Mouse (Mus musculus) T-helper 17 cell (primary cell): ENCODE results near the gene B3gnt9.

ENCODE experiments used
- in situ Hi-C, 2 experiments: fragments of 300-600 bp; cut with MboI, MseI; formaldehyde crosslinking; loops; 1 replicate in 1 of 2; 2 replicates in 1 of 2; pipeline ENCODE4 v1.15.1; 2025; ENCODE audit warnings: high pct_unique_total_duplicates in 2 of 2

The B3gnt9 gene

DNA sequence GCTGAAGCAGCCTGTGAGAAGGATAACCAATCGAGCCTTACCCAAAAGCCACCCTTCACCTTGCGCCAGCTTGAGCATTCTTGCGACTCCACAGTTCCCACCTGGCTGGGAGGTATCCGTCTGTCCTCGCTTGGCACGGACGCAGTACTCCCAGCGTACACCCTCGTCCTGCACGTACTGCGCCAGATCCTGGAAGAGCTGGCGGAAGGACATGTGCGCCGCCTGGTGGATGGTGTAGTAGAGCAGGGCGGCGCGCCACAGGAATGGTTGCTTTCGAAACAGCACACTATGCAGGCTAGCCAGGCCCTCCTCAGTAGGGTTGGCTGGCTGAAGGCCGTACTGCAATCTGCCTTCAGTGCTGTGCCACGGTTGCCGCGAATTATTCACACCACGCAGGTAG lies 28.1 kb upstream of the B3gnt9 start:
- in situ Hi-C loops = no loop called here

DNA sequence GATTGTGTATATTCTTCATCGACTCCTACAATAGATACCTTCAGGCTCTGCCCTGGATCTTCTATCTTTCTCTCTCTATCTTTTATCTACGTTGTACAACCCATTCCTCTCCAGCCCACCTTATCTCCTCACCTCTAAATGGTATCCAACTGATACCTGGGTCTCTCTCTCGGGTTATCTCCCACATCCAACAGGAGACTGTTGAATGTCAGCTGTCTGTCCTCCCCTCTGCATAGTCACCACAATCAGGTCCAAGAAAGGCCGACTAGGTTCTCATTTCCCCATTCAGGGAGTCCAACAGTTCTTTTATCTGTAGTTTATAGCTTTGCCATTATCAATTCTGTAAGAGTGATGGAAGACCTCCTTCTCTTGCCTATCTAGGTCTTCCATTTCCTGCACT lies 27.3 kb upstream of the B3gnt9 start:
- in situ Hi-C loops = no loop called here

DNA sequence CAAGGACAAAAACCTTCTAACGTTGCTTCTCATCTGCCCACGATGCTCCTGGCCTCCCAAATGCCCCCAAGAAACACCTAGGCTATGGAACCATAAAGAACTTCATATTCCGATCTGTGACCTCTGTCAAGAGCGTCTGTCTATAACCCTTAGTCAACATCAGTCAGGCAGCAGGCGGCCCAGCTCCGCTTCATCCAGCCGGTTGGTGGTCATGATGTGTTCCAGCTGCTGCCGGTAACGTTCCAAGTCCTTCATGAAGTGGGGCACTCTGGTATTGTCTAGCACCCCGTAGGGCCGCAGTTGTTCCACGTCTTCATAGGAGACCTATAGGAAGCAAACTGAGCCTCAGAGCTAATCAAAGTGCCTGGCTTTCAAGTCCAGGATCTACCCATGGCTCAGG lies 26.9 kb upstream of the B3gnt9 start:
- in situ Hi-C loops = no loop called here

DNA sequence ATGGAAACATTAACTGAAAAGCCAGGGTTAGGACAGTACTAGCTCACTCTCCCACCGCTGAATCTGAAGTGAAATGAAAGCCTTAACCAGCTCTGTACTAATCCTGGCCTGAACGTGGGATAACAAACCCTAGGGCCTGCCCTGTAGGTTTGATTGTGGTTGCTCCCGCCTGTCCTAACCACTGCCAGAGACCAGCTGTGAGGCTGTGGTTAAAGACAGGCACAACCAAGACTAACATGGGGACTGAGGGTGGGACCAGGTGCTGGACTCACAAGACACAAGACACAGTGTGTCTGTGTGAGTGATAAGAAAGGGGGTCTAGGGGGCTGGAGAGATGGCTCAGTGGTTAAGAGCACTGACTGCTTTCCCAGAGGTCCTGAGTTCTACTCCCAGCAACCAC lies 25.6 kb upstream of the B3gnt9 start:
- in situ Hi-C loops = no loop called here

DNA sequence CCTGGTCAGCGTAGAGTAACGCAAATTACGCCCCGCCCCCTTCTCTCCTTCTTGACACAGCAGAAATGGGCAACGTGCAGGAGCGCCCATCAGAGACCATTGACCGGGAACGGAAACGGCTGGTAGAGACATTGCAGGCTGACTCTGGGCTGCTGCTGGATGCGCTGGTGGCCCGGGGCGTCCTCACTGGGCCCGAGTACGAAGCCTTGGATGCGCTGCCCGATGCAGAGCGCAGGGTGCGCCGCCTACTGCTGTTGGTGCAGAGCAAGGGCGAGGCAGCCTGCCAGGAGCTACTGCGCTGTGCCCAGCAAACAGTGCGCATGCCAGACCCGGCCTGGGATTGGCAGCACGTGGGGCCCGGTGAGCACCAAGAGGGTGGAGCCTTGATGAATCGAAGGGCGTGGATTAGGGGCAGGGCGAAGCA lies 24.0 kb upstream of the B3gnt9 start:
- in situ Hi-C loops = no loop called here

DNA sequence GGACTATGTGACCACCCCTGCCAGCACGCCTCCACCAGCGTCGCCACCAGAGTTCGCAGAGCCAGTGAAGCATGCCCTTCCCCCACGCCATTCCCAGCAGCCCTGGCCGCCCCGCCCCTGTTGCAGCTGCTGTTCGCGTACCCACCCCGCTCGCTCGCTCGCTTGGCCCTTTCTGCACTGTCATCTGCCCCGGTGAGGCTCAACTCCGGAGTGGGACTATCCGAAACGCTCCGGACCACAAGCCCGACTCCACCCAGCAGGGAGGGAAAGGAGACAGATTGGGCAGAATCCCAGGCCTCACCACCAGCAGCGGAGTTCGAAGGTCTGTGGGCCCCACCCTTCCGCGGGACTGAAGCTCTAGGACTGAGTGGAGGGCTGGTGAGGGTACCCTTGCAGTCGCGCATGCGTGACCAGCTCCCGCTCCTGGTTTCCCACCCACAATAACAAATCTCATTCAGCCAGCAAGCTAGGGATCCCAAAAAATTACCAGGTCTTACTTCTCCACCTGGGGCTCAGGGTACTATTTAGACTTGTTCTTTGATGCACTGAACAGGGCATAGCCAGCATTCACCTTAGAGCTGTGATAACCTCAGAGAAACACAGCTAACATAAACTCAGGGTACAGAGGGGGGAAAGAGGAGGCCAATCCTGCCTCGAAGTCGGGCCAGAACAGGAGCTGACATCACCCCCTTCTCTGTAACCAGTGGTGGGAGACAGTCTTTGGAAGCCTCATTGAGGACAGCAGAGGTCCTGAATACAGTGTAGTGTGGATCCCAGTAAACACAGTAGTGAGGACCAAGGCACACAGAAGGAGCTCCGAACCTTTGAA lies 21.6 kb upstream of the B3gnt9 start:
- in situ Hi-C loops = no loop called here

DNA sequence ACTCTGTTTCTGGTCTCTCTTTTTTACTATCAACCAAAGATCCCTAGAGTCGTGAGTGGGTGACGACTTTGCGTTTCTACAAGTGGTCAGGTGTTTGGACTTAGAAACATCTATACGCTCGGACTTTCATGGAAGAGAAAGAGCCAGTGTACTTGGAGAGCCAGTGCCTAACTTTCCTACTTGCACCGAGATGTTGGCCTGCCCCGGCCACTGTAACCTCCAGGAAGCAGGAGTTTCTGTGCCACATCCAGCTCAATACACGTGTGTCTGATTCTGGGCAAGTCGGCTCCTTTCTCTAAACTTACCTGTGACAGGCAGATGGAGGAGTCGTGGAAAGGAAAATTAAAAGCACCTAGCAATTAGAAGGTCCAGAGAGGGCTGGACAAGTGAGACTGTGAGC lies 20.9 kb upstream of the B3gnt9 start, which contains the start of gene Nol3:
Gene Nol3 (plus strand): TSS at position 301 of the 400 bp plus-strand sequence.
- in situ Hi-C loops = no loop called here

DNA sequence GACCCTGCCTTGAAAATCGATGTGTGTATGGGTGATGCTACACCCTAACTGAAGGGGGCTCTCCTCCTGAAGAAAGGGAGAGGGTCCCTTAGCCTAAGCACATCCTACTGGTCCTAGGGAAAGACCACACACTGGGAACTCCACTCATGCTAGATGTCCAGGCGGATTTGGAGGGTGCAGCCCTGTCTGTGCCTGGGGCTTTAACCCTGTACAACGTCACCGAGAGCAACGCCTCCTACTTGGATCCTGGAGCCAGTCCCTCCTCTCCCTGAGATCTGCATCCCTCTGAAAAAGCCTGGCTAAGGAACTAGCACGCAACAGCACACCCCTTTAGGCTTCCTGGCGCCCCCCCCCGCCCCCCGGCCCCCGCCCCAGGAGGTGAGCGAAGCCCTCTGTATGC lies 20.4 kb upstream of the B3gnt9 start:
- in situ Hi-C loops = no loop called here

DNA sequence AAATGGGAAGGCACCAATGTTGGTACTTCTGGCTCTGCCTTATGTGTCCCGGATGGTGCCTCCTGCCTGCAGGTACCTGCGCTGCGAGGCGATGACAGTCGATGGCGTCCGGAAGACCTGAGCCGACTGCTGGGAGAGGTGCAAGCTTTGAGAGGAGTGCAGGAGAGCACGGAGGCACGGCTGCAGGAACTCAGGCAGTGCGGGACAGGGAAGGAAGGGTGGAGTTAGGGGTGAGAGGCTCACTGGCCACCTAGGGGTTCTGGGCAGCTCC lies 15.9 kb upstream of the B3gnt9 start:
- in situ Hi-C loops = loop anchor here in 1 of 2 experiments (5.0 kb wide), 1 partner anchor 639 kb away; the partner anchor contains the start of gene Rrad

DNA sequence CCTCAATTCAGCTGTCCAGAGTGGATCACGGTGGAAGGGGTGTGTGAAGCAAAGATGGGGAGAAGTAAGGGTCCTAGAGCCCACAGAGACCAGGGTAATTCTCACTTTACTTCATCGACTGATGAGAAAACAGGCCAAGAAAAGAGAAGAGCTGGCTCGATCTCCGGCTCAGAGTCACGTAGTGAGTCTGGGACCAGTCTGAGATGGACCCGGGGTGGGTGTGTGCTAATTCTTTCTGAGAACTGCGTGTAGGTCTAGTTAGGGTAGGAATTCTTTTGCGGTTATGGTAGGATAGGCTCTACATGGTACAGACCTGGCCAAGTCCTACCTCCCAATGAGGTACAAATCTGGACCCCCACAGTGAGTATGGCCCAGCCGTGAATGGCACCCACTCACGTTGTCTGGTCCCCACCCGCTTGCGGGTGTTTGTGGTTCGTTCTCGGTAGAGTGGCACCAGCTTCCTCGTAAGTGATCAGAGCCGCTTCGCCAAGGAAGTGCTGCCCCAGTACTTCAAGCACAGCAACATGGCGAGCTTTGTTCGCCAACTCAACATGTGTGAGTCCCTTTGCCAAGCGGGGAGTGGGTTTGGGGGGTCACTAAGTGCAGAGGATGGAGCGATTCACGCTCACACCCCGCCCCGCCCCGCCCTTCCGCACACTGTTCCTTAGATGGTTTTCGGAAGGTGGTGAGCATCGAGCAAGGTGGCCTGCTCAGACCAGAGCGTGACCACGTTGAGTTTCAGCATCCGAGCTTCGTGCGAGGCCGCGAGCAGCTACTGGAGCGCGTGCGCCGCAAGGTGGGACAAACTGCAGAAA lies 15.4 kb upstream of the B3gnt9 start:
- in situ Hi-C loops = loop anchor here in 1 of 2 experiments (5.0 kb wide), 1 partner anchor 638 kb away; the partner anchor contains the start of gene Rrad

DNA sequence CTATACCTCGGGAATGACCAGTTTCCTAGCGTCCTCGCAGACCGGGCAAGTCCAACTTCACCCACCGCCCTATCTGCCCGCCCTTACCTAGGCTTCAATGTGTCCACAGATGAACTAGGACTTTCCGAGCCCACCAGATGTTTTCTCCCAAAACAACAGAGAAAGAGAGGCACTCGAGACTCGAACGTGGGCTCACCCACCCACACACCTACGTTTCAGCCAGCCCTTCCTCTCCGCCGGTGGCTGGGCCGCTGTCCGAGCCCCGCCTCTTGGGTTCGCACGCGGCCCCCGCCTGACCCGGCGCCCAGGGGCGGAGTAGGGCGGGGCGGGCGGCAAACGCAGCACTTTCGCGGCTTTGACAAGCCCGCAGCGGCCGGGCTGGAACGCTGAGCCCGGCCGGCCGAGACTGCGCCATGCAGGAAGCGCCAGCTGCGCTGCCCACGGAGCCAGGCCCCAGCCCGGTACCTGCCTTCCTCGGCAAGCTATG lies 14.6 kb upstream of the B3gnt9 start, which contains the start of gene Hsf4:
Gene Hsf4 (plus strand): TSS at position 341 of the 487 bp plus-strand sequence.
- in situ Hi-C loops = no loop called here

DNA sequence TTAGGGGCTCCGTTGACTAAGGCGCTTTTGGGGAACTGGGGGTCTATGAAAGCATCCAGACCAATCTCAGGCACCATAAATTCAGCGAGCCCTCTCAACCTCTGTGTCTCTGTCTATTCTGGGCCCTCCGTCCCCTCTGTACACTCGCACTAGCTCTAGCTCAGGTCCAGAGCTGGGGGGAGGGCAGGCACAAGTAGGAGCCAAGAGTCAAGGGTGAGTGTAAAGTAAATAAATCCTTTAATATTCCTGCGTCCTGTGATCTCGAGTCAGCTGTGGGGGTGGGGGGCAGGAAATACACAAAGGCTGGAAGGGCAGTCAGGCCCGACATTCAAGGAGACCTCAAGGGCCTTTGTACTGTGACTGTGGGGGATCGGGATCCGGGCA lies 14.1 kb upstream of the B3gnt9 start:
- in situ Hi-C loops = no loop called here

DNA sequence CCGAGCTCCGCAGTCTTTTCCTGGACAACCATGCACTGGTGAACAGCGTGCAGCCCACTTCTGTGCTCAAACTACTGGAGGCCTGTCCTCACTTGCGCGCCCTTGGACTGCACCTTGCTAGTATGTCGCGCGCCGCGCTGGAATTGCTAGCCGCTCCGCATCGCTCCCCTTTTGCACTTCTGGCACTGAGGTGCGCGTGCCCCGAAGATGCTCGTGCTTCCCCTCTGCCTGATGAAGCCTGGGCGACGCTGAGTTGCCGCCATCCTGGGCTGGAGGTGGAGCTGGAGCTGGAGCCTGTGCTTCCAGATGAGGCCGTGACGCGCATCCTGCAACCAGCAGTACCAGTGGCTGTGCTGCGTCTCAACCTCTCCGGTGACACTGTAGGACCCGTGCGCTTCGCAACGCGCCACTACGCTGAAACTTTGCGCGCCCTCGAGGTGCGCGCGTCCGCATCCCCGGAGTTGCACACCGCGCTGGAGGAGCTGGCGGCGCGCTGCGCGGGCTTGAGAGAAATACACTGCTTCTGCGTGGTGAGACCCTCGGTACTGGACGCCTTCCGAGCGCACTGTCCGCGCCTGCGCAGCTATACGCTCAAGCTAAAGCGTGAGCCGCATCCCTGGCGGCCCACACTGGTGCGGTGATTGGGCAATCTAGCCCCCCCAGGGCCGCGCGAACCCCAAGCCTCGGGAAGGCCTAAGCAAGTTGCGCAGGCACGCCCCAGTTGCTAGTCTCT lies 13.6 kb upstream of the B3gnt9 start:
- in situ Hi-C loops = no loop called here

DNA sequence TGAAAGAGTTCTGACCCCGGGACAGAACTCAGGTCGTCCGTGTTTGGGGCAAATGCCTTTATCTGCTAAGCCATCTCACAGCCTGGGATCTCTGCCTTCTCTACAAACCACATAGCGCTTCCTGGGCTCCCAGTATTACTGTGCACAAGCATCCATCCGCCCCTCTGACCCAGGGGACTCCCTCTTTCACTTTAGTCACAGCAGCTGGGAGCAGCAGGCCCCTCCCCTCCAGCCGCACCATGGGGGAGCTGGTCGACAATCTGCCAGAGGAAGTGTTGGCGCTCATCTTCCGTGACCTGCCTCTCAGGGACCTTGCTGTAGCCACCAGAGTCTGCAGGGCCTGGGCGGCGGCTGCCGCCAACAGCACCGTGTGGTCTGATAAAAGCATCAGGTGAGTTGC lies 11.8 kb upstream of the B3gnt9 start:
- in situ Hi-C loops = no loop called here

DNA sequence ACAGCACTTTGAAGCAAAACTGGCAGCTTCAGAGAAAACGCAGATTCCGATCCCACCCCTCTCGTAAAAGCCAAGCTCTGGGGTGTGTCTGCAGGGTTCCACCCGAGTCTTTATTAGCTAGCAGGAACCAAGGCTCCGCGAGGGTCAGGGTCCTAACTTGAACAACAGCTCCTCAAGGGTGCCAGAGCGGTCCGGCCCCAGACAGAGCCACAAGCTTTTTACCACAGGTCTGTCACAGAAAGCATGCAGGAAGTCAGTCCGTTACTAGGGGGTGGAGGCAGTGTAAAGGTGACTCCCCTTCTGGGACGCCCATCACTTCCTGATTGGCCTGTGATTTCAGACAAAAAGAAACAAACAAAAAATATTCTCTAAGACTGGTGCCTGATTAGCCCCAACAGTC lies 10.2 kb upstream of the B3gnt9 start:
- in situ Hi-C loops = no loop called here

DNA sequence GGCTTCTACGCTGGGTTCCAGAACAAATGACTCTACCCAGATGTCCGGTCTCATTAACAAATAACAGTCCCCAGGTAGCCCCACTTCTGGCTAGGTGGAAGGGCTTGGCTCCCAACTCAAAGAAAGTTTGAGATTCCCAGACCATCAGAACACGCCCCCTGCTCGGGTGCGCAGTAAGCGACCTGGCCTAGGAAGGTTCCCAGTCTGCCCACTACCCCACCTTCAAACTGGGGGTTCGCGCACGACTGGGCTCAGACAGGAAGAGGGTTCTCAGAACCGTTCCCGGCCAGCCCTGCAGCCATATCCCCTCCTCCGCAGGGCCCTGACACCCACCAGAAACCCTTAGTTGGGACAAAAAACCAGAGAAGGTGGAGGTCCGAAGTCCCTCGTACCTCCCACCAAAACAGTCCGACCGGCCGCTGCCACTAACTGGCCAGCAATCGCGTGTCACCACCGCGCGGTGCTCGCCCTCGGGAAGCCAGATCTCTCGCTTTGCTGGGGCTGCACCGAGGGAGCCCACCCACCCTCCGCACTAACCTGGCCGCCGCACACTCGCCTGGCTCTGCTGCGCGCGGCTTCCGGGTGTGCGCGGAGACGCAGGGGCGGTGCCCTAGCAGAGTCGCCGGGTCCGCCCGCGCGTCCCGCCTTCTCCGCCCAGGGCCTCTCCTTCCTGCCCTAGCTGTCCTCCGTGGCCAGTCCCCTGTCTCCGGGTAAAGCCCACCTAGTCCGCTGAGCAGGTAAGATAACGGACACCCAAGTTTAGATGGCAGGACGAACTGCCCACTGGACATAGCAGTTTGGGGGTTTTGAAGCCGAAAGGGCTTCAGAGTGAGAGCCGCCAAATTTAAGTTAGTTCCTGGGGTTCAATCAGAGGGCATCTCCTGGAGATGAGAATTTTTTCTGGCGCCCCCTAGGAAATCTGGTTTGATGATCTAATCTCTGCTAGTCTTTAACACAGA lies 9.3 kb upstream of the B3gnt9 start, which contains the start of the genes Tradd and Fbxl8:
Gene Tradd (minus strand): TSS at position 586 of the 959 bp plus-strand sequence.
Gene Fbxl8 (plus strand): TSS at position 625 of the 959 bp plus-strand sequence.
- in situ Hi-C loops = no loop called here

DNA sequence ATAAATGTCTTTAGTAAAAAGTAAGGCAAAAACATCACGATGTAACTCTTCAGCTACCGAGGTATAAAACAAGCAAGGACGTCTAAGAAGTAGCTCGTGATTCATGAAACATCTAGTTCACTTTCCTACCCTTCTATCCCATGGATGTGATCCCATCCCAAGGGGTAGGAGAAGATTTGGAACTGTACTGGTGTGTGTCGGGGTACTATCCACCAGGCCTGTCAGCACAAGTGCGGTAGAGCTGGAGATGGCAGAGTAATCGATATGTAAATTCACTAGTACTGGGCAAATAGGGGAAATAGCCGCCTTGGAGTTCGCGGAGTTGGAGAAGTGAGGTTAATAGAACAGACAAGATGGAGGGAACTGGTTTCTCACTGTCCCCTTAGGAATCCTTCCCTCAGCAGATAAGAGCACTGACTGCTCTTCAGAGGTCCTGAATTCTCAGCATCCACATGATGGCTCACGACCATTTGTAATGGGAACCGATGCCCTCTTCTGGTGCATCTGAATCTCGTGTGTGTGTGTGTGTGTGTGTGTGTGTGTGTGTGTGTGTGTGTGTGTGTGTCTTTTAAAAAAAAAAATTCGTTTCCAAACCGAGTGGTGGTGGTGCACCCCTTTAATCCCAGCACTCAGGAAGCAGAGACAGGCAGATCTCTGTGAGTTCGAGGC lies 8.4 kb upstream of the B3gnt9 start:
- in situ Hi-C loops = no loop called here

DNA sequence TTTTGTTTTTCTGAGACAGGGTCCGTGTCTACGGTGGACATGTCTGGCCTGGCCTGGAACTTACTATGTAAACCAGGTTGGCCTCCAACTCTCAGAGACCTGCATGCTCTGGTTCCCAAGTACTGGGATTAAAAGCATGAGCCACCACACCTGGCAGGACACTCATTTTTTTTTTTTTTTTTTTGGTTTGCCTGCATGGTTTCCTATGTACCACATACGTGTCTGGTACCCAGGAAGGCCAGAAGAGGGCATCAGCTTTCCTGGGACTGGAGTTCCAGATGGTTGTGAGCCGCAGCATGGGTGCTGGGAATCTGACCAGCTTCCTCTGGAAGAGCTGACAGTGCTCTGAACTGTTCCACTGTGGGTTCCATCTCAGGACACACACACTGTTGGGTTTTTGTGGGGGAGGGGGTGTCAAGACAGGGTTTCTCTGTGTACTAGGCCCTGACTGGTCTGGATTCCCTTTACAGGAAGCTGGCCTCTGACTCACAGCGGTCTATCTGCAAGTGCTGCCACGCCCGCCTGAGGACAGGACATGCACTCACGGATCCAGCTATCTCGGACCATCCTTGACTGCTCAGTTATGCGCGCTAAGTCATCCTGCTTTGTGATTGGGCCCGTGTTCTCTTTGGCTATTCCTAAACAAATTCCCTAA lies 6.5 kb upstream of the B3gnt9 start:
- in situ Hi-C loops = no loop called here

DNA sequence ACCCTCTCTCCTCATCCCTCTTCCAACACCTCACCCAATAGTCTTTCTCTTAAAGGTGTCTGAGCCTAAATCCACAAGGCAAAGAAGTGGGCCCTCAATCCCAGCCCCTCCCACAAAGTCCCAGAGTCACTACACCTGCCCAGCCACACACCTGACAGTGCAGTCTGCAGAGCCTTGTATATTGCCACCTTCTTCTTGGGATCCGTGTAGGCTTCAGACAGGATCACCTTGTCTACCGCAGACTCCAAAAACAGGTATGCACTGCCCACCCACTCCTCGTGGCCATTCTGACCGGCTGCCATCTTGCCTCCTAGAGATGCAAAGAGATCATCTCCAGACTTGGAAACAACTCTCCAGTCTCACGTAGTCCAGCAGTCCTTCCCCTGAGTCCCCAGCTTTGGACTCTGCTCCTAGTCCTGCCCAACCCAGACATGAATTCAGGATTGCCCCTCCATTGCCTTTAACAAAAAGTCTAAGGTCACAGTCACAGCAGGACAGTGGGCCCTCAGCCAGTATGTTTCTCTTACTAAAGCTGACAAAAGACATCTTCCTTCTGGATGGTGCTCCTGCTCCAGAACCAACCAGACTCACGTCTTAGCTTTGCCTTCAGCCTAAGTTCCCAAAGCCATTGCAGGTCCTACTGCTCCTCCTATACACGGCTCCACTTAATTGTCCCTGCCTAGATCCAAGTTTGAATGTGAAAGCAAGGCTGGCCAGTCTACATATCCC lies 5.6 kb upstream of the B3gnt9 start:
- in situ Hi-C loops = no loop called here
